Mouse (Mus musculus) ovary, postnatal 14 days (tissue): Measurements from ENCODE around the gene Nav2.

Source experiments
- DNase-seq: peaks from one replicate; pipeline ENCODE4 v3.0.0; 2022; ENCODE audit warnings: low spot score

Nav2 gene

DNA sequence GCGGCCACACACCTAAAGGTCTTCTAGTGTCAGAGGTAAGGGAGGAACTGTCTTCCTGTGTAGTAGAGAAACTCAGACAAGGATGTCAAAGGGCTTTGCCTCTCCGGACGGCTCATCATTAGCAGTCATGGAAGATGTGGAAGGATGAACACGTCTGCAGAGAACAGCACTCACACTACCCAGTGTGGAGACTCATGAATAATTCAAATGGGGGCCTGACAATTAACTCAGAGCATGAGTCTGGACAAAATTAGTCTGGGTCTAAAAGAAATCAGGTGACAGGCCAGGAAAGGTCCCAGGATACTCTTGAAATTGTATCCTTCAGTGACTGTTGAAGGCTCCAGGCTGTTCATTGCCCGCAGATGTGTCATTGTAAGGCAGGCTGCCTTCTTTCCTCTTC lies 17.5 kb upstream of the Nav2 start:
- DNase-seq = no peak

DNA sequence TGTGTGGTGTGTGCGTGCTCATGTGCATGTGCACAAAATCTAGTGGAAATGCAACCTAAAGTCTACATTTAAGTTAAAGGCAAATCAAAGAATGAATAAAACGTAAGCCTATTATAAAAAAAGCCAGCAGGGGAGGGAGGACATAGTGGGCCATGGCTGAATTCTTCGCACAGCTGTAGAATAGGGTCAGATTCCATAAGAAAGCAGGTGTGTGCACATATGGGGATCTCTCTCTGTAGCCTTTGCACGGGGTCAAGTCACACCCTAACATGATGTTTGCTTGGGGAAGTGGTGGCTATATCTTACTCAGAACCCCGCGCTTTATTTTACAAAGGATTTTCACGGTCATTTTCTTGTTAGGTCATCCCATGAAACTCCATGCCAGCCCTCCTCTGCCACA lies 15.4 kb upstream of the Nav2 start:
- no peak for DNase-seq

DNA sequence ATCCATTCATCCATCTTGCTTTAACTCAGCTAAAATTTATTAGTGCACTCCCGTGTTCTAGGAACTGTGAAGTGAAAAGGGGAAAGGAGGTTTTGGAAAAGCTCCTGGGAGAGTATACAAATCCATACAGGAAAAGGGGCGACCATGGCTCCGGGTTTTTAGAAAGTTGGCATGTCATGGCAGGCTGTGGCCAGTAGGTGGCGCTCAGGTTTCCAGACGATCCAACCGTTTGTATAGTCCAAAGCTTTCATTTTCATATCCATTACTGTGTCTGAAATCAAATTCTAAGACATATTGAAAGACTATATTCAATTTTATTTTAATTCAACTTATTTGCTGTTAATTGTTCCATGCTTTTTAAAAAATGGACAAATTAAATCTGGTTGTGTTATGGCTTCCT lies 14.4 kb upstream of the Nav2 start:
- DNase-seq = peak; percentile 65

DNA sequence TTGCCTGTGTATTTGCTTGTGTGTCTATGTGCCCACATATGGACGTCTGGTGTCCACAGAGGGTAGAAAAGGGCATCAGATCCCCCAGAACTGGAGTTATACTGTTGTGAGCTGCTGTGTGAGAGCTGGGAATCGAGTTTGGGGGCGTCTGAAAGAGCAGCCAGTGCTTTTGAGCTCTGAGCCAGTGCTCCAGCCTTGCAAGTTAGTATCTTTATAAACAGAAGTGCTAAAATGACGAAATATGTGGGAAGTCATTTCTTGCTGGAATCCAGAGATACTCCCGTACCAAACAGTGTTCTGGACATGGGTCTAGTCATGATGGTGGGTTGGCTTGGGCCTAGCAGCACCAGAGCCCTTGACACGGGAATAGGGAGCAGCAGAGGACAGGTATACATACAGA lies 13.8 kb upstream of the Nav2 start:
- no peak for DNase-seq

DNA sequence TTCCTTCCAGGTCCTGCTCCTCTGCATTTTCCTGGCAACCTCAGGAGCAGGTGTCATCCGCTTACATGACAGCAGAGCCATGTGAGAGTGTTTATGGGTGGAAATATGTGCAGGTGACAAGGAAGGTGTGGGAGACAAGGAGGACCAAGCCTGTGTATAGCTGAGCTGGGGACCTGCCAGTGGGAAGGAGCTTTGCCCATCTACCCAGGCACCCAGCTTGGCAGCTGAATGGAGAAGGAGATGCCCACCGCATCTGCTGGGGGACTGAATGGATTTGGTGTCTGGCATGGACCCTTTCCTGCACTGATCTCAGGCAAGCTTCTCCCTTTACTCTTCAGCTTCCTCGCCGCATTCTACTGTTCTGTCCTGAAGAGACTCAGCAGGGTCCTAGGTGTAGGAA lies 13.0 kb upstream of the Nav2 start:
- DNase-seq = no peak

DNA sequence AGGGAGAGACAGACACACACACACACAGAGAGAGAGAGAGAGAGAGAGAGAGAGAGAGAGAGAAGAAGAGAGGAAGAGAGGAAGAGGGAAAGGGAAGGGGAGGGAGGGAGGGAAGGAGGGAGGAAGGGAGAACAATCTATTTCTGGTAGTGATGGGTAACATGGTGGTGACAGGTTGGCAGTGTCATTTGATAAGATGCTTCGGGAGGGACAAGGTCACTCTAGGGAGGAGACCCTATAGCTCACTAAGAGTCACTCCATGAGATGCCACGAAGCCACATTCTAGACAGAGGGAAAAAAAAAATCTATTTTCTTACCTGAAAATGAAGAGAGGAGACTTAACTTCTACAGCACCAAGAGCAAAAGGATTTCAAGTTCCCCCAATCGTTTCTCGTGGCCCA lies 12.5 kb upstream of the Nav2 start:
- no peak for DNase-seq

DNA sequence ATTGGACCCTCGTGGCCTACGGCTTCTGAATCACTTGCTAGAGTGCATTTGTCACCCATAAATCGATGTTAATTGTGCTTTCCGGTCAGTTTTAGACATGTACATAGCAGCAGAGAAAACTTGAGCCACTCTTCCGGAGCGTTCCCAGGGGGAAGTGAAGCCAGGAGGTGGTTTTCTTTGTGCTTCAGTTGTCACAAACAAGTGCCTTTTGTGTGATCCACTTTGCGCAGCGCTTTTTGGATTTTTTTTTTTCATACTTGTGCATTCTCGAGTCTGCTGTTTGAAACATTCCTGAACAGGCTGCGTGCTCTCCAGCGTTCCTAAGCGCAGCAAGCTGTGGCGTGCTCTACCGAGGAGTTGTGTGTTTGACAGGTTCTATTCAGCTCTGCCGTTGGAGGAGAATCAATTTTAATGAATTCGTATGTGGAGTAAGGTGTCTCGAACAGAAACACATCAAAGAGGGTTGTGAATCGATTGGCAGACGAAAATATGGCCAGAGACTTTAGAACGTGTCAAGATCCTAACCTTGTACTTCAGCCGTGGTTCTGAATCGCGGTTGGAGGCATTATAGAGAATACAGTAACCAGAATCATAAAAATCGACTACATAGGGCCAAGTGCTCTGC lies 10.9 kb upstream of the Nav2 start:
- no peak for DNase-seq

DNA sequence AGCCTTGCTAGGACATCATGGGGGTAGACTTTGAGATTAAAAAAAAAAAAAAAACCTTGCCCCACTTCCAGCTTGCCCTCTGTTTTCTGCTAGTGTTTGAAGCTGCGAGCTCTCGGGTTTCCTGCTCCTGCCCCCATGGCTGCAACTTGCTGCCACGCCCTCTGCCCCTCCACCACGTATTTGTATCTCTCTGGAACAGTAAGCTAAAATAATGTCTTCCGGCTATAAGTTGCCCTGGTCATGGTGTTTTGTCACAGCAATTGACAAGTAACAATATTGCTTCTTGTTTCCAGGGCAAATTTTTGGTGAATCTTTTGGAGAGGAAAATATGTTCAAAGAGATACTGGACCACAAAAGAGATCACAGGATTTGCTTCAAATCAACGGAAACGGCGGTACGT lies 10.1 kb upstream of the Nav2 start:
- DNase-seq = no peak

DNA sequence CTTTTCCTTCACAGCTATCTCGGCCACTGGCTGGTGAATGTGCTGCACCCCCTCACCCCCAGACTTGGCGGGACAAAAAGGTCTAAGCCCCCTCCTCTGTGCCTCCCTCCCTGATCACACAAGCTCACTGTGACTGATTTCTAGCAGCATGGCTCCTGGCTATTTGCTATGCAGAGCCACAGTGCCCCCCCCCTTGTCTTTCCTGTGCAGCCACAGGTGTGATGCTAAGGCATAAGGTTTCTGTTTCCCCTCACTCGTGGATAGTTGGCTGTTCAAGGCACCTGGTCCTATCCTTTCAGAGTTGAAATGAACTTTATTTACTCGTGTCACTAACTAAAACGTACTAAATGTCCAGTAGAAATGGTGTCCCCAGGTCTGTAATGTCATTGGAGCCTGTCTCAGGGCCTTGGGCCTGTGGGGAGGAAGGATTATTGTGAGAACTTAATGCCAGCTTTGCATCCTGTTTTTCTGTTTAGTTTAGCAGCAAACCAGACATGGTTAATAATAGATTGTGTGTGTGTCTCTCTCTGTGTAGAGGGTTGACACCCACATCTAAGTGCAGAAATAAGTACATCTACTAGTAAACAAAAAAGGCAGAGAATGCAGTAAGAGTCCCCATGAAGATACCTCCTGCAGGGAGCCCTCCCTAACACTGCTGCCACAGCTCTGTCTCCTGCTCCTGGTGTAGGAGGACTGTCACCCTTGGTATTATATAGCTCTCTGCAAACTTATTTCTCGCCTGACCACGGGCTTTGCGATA lies 7.9 kb upstream of the Nav2 start:
- DNase-seq = no peak

DNA sequence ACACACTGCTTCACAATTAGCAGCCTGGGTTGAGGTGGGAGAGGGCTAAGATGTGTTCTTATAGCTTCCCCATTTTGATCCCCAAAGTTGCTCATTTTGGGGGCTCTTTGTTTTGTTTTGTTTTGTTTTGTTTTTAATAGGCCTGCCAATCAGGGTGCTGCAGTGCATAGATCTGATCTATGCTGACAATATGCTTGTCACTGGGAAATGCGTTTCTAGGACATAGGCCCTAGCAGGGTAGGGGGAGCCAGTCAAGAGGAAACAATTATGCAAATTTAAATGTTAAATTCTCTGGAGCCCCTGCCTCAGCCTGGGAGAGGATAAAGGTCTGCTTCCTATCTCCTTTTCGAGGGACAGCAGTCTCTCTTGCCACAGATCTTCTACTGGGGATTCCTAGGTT lies 6.1 kb upstream of the Nav2 start:
- DNase-seq = no peak

DNA sequence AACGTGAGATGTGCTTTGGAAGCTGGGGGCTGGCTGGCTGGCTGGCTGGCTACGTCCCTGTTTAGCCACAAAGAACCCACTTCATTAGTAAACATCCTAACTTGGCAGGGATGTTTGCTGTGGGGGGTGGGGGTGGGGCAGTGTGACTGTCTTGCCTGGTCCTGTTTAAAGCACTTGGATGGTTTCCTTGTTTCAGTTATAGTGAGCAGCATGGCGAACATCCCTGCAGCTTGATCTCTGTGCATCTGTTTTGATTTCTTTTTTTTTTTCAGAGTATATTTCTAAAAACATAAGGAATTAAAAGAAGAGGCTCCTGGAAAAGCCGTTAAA lies 791 bp downstream of the Nav2 start:
- no peak for DNase-seq

DNA sequence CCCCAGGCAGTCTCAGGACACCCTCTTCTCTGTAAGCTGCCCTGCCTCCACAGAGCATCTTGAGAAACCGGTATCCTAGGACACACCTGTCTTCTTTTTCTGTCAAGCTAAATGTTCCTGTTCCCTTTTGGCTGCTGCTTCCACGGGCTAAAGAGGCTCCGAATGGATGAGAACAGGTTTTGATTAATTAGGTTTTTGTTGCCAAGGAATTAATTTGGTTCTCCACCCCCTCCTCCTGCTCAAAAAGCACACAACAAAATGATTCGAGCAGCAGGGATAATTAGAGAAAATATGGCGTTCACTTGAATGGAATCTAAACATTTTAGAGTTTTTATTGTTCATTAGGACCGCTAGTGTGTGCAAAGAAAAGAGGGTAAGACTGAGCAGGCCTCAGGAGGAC lies 1.8 kb downstream of the Nav2 start:
- no peak for DNase-seq

DNA sequence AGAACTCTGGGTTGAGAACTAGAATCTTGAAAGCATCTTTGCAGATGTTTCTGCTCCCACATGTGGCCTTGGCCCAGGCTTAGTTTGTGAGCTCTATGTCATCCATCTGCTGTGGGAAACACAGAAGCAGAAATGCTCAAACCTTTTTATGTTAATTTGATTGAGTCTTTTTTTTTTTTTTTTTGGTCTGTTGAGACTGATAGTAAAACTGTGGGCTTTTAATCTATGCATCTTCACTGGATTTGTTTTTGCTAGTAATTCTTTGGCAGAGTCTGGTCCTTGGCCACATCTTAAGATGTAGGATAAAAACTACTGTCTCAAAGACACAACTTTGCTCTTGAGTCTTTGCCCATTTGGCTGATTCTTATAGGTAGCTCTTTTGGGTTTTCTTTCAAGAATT lies 2.6 kb downstream of the Nav2 start:
- DNase-seq = no peak

DNA sequence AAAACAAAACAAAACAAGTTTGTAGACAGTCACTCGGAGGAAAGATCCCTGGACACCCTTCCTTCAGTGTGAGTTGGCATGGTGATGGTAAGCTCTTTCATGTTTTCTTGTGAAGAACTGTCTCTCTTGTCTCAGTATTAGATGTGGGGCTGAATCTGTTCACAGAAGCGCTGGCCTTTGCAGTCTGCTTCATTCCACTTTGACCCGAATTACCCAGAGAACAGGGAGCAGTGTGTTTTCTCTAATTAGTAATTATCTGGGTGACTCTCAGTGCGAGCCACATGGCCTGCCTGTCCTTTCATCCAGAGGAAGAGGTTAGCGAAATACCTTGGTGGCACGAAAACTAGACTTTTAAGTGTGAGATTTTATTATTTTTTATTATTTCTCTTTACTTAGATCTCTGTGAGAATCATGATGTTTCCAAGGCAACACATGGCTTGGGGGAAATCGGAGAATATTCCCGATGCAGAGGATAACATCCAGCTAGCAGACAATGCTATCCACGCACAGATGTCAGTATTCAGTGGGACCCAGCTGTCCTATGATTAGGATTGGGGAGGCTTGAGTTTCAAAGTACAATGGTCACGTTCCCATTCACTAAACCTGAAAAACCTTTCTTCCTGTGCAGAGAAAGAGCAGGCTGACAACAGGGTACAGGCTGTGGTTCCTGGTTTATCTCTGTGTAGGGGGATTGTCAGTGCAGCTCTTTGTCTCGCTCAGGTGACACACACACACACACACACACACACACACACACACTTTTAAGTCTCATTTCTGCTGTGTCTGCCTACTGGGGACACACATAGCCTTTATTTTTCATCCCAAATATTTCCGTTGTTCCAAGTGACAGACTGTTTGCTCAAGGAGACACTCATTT lies 6.4 kb downstream of the Nav2 start:
- DNase-seq = no peak

DNA sequence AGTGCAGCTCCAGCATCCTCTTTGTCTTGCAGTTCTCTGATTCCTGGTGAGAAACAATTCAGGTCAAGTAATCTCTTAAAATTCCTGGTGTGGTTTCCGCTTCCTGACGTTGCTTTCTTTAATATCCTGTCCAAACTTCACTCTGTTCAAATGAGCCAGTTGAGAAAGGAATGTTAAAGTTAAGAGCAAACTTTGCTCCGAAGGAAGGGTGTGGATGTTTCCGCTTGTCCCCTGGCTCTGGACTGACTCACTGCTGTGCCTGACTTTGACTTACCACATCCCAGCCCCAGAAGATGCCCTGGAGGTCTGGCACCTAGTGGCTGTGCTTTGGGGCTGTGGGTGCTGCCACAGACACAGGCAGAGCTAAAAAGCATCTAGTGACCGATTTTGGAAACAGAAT lies 8.9 kb downstream of the Nav2 start:
- no peak for DNase-seq

DNA sequence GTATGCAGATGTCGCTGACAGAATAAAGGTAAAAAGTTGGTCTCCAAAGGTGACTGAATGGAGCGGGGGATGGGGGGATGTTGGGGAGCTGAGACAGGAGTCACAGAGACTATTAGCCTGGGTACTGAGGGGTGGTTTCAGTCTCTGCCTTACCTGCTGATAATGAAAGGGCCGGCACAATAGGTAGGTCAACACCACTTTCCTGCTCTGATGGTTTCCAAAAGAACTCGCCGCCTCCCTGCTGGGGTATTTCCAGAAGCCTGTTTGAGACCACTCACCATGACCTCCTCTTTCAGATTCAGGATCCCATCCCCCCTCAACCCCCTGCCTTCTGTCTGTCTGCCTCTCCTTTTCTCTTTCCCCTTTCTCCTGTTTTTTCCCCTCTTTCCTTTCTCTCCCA lies 9.5 kb downstream of the Nav2 start:
- no peak for DNase-seq

DNA sequence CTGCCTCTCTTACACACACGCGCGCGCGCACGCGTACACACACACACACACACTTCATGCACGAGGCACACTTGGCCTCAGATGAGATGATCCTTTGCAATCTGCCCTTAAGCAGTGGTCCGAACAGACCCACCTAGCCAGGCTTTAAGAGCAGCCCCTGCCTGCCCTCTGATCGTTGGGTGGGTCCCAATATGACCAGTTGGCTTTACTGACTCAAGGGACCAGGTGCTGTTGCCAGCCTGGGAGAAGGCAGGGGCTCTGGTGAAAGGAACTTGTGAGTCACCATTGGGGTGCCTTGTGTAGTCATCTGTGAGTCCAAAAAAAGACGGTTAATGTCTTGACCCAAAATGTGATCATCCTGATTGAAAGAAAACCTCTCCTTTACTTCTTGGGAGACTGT lies 9.9 kb downstream of the Nav2 start:
- no peak for DNase-seq

DNA sequence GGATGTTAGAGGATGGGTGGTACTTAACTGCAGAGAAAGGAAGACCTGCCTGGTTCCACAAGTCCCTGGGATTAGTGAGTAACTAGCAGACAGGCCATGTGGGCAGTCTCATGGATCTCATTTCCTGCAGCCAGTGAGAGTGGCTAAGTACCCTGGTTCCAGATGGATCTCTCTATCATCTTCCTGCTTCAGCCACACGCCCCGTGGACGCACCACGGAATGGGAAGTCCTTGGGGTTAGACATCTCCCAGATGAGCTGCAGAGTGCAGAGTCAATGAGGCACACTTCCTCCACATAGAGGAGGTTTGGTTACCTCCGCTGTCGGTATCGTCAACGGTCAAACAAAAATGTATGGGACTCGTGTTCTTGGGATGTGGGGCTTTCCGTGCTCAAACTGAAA lies 15.1 kb downstream of the Nav2 start:
- no peak for DNase-seq

DNA sequence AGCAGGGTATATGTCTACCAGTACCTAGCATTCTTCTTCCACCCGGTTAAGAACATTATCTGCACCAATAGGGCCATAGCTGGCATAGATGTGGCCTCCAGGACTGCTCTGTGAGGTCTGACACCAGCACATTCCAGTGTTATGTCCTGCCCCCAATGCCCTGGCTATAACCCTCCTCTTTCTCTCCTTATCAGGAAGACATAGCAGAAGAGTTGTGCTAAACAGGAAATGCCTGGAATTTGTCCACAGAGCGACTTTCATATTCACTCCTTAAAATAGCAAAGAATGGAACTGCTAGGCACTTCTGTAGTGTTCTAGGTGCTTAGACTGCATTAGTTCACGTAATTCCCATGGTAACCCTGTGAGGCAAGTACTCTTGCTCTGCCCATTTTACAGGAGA lies 16.7 kb downstream of the Nav2 start:
- no peak for DNase-seq

DNA sequence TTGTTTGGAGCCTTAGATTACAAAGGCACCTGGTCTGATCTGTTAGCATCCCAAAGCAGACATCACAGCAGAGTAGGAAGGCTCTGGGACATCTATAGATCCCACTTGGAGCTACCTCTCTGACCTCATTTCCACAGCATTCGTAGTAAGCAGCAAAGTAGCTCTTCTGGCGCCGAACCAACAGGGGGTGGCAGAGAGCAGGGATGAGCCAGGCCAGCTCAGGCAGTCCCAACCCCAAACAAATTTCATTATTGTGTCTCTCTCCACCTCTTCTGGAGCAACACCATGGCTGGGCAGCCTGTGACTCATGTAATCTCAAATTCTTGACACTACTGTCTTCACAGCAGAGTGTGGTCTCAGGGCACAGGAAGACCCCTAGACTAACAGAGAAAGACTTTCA lies 19.8 kb downstream of the Nav2 start:
- DNase-seq = peak; percentile 62

DNA sequence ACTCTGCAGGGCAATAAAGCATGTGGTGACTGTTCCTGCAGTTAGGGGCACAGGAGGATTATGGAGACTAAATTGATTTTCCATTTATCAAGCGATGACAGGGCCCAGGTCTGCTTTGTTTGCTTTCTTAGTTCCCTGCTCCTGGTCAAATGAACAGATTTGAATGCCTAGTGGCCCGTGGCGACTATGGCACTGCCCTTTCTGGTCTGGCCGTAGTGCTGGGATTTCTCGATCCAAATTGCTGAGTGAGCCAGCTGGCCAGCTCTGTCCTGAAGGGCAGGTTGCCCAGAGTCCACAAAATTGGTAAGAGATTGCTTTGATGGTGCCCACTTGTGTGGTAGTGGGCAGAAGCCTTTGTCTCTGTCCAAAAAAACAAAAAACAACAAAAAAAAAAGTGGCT lies 21.9 kb downstream of the Nav2 start:
- no peak for DNase-seq

DNA sequence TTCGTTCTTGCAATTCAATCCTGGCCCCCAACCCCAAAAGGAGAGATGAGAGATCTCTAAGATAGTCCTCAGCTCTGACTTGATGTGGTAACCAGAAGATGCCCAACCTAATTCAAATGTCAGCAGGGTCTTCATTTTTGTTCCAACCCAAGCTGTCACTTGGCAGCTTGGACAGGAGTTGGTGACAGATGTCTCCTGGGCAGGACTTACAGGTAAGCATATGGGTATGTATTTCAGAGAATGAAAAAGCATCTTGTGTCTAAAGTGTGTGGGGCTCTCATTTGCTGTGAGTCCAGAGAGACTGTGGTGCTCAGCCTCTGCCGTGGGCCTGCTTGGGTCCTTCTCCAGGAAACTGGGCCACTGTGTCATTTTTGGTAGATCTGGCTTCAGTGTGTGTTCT lies 23.6 kb downstream of the Nav2 start:
- DNase-seq = no peak

DNA sequence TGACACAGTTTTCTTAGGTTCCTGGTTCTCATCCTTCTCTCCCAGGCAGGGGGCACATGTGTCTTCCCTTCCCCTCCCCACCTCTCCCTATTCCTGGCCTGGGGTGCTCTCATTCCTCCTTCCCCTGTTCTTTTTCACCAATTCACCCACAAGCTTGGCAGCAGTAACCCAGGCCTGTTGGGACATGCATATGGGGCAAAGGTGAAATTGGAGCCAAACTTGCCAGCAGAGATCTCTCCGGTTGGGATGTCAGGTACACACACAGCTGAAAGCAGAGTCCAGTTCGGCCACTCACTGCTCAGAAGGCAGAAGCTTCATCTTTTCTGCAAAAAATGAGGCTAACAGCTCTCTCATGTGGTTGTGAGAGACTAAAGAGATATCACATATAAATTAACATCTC lies 26.3 kb downstream of the Nav2 start:
- no peak for DNase-seq
